Mouse (Mus musculus) adrenal gland, postnatal 0 days (tissue): ENCODE measurements around the gene Pparg. TPM values are rescaled to one million over a fixed set of nuclear protein-coding genes. Genes with fewer than 3 reads are reported as not detected.

Experiments
- polyA plus RNA-seq: library from polyadenylated mRNA; unstranded; fragments of >200 nt; fragmentation: Nextera tagmentation; extraction: Ambion mirVana; gene quantifications from 2 replicates; pipeline ENCODE4 v1.2.1, GENCODE M21; 2015

Pparg gene
- polyA plus RNA-seq: 2.4 and 3.5 TPM in 2 replicates

DNA sequence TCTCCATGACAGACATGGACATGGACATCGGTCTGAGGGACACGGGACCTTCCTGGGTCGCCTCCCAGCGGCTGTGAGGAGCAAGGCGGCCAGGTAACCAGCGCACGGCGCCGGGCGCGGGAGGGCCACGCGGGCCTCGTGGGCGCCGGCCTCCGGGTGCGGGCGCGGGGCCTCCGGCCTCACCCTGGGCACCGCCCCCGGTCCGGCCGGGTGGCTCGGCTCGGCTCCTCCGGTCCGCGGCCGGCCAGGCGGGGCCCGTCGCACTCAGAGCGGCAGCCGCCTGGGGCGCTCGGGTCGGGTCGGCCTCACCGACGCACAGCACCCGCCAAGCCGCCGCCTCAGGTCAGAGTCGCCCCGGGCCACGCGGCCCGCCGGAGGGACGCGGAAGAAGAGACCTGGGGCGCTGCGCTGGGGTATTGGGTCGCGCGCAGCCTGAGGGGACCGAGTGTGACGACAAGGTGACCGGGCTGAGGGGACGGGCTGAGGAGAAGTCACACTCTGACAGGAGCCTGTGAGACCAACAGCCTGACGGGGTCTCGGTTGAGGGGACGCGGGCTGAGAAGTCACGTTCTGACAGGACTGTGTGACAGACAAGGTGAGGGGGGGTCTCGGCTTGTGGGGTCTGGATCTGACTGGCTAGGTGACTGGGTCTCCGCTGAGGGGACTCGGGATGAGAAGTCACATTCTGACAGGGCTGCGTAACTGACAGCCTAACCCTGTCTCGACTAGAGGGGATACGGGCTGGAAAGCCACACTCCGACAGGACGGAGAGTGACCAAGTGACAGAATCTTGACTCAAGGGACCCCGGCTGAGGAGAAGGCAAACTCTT lies at the start of gene Pparg:
Gene Pparg (plus strand): TSS at position 176 of the 830 bp plus-strand sequence.

Other genes starting within 250 kb of the Pparg start
- gene Syn2, start 226.0 kb upstream of the Pparg start, polyA plus RNA-seq: 25.4 and 74.6 TPM in 2 replicates
- gene Gm17482, start 133.6 kb upstream of the Pparg start, polyA plus RNA-seq: not detected in 2 replicates
- gene Timp4, start 108.7 kb upstream of the Pparg start, polyA plus RNA-seq: 0.66 and 1.1 TPM in 2 replicates
- 14.4 and 18.0 TPM in 2 replicates for gene Tsen2, start 183.7 kb downstream of the Pparg start, polyA plus RNA-seq
- gene Mkrn2os, start 231.6 kb downstream of the Pparg start, polyA plus RNA-seq: 0.44 and 0.47 TPM in 2 replicates
- 20.8 and 30.6 TPM in 2 replicates for gene Mkrn2, start 241.0 kb downstream of the Pparg start, polyA plus RNA-seq